Mouse (Mus musculus): ENCODE data around the gene Ankrd34a.

Gene Ankrd34a

DNA sequence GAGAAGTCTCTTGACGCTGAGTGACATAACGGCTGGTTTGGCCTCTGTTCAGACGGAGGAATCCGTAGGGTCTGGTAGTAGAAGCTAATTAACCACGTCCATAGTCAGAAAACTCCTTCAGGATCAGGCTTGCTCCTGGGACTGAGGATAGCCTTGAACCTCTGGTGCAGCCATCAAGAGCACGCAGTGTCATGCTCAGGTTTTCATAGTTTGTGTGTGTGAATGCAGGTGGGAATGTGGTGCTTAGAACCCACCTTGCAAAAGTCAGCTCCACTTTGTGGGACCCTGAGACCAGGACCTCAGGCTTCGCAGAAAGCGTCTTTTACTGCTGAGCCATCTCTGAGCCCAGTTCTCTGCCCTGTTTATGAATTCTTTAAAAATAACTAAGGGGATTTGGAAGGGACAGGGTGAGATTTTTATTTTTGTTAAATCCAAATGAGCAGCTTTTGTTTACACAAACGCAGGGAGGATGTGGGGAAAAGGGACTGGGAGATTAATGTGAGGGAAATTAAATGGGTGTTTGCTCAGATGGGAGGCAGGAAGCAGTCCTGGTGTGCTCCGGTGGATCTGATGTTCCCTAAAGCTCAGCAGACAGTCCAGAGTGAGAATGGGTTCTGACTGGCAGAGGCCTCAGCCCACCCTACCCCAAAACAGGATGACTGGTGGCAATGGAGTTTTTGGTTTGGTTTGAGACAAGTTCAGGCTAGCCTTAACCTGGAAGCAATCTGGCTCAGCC, 34.3 kb upstream of the Ankrd34a start:
- DNase-seq (ENCODE audit: extremely low spot score, low read depth, low spot score), result no peak

DNA sequence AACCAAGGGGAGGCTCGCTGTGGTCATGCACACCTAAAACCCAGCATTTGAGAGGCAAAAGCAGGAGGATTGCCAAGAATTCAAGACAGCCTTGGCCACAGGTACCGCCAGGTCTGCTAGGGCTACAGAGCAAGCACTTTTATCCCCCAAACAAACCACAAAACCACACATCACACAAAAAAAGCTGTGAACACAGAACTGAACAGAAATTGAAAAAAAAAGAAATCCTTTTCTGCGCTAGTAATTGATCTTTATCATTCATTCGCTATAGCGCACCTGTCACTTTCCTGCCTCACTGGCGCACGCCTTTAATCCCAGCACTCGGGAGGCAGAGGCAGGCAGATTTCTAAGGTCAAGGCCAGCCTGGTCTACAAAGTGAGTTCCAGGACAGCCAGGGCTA, 33.2 kb upstream of the Ankrd34a start:
- DNase-seq (ENCODE audit: extremely low spot score, low read depth, low spot score), result no peak

DNA sequence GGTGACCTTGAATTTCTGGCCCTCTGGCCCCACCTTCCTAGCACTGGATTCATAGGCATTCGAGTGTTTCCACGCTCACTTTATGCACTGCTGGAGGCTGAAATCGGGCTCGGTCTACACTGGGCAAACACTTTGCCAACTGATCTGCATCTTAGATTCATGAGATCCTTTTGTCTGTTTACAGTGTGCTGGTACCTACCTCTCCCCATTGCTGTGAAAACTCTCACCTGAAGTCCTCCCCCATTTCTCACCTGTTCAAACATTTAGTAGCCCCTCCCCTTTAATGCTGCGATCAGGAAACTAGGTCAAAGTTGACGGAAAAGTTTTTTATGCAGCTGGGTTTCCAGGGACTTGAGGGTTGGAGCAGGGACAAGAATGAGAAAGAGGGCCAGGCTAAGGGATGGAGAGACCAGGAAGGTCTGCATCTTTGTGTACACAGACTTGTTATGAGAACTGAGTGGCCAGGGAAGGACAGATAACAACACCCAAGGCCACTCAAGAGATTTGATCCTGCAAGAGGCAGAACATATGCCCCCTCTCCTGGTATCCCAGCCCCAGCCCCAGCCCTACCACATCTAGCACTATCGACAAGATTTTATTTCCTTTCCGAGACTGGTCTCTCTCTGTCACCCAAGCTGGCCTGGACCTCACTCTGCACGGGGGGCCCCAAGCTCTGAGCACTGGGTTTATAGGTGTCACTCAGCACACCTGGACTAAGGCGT, 32.4 kb upstream of the Ankrd34a start:
- DNase-seq (ENCODE audit: extremely low spot score, low read depth, low spot score), result no peak

DNA sequence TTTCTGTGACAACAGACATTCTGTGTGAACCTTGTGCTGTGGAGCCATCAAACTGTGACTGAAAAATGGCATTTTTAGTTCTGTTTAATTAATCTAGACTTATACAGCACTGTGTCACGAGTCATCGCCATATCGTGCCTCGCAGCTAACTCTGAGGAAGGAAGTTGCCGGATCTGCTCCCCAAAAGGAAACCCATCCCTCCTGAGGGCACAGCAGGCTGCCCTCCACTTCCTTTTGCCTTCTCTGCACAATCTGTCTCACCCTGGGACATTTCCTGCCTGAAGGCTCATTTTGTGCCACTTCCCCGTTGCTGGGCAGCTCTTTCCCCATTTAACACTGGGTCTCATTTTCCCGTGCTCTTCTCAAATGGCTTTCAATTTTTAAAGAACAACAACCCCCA, 31.8 kb upstream of the Ankrd34a start:
- no peak for DNase-seq (ENCODE audit: extremely low spot score, low read depth, low spot score)

DNA sequence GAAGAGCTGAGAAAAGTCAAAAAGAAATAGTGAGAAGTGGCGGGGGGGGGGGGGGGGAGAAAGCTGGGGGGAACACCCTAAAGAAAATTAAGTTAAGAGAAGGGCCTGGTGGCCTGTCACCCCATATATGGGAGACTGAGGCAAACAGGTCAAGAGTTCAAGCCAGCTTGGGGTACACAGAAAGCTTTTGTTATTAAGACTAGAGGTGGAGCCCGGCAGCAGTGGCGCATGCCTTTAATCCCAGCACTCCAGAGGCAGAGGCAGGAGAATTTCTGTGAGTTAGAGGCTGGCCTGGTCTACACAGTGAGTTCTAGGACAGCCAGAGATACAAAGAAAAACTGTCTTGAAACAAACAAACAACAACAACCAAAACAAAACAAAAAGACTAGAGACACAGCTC, 31.3 kb upstream of the Ankrd34a start:
- no peak for DNase-seq (ENCODE audit: extremely low spot score, low read depth, low spot score)

DNA sequence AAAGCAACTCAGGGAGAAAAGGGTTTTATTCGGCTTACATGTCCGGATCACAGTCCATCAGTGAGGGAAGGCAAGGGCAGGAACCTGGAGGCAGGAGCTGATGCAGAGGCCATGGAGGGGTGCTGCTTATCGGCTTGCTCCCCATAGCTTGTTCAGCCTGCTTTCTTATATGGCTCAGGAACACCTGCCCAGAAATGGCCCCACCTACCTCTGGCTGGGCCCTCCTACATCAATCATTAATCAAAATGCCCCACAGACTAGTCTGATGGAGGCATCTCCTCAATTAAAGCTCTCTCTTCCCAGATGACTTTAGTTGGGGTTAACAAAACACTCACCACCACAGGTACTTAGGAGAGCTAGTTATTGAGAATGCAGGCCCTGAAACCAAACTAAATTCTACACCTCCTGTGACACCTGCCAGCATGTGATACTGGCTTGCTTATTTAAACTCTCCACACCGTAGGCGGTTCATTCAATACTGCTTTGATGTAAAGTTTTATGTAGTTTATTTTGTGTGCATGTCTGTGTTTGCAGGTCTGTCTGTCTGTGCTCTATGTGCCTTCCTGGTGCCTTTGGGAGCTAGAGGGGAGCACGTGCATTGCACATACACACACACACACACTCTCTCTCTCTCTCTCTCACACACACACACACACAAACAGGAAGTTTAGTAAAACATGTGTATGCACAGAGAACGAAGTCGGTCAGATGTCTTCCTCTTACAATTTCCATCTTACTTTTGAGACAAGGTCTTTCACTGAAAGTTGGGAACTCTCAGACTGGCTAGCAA, 29.6 kb upstream of the Ankrd34a start:
- DNase-seq (ENCODE audit: extremely low spot score, low read depth, low spot score), result no peak

DNA sequence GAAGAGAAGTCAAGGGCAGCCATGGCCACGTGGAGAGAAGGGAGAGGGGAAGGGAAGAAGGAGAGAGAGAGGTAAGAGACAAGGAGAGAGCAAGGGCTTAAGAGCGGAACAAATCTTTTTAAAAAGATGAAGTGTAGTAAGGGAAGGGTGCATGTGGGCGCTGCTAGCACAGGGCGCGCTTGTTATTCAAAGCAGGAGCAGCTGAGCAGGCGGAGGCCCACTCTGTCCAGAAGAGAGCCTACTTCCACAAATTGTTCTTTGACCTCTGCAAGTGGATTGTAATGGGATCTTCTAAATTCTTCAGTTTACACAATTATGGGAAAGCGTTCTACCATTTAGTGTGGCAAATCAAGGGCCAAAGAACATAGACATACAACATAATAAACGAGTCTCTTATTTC, 27.8 kb upstream of the Ankrd34a start:
- no peak for DNase-seq (ENCODE audit: extremely low spot score, low read depth, low spot score)

DNA sequence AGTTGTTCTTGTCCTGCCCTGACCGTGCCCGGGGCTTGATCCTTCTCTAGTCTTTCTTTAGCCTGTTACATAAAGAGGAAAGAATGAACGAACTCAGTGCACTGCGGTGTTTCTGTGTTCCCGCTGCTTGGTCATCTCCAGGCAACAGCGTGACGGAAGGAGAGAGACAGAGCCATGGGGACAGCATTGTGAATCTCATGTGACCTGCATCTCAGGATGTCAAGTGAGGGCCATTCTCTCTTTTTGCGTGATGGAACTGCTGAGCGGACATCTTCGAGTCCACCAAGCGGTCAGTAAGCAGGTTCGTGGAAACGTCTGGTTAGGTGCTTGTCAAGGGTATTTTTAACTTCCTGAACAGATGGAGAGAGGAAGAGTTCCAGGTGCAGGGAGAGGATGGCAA, 26.9 kb upstream of the Ankrd34a start:
- no peak for DNase-seq (ENCODE audit: extremely low spot score, low read depth, low spot score)

DNA sequence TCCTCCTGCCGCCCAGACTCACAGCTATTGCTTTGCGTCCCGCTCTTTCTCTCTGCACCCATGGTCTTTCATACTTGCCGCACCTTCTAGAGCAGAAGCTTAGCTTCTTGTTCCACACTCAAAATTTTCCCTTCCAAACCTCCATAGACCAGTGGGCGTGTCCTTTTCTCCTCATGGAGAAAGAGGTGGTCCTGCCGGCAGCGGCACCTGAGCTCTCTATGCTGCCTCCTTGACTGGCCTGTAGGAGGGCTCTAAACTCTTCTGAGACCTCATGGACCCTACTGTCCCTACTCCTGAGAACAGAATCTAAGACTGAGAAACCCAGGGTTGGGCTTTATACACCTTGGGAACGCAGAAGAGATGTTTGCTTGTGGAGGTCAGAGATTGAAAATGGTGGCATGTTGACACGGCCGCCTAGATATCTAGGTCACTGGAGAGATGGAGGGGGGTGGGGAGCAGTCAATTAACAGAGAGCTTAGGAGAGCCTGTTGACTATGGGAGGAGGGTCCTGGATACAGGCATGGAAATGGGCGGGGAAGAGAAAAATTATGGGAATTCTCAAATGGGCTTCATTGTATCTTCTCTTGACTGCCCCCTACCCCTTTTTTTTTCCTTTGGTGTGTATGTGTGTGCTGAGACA, 26.4 kb upstream of the Ankrd34a start:
- DNase-seq (ENCODE audit: extremely low spot score, low read depth, low spot score), result no peak

DNA sequence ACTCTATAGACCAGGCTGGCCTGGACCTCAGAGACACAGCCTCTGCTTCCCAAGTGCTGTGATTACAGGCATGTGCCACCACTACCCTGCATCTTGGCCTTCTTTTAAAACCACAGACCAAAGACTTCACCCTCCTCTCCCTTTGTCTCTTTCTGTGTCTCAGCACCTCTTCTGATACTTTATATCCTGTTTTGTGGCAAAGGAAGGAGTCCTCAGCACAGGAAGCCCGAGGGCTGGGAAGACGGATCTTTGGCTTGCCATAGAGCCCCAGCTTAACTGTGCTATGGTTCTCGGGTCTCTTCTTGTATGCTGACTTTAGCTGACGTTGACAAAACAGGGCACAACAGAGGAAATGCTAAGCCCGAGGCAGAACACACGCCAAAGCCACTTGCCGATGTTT, 25.8 kb upstream of the Ankrd34a start:
- no peak for DNase-seq (ENCODE audit: extremely low spot score, low read depth, low spot score)

DNA sequence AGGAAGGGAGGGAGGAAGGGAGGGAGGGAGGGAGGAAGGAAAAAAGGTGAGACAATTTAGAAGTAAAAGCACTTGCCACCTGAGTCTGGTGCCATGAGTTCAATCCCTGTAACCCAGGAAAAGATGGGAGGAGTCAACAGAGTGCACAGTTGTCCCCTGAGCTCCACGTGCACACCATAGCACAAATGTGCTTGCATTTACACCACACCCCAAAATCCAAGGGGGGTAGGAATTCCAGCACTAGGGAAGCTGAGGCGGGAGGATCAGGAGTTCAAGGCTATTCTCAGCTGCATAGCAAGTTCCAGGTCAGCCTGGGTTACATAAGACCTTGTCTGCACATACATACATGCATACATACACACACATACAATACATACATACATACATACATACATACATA, 25.1 kb upstream of the Ankrd34a start:
- no peak for DNase-seq (ENCODE audit: extremely low spot score, low read depth, low spot score)

DNA sequence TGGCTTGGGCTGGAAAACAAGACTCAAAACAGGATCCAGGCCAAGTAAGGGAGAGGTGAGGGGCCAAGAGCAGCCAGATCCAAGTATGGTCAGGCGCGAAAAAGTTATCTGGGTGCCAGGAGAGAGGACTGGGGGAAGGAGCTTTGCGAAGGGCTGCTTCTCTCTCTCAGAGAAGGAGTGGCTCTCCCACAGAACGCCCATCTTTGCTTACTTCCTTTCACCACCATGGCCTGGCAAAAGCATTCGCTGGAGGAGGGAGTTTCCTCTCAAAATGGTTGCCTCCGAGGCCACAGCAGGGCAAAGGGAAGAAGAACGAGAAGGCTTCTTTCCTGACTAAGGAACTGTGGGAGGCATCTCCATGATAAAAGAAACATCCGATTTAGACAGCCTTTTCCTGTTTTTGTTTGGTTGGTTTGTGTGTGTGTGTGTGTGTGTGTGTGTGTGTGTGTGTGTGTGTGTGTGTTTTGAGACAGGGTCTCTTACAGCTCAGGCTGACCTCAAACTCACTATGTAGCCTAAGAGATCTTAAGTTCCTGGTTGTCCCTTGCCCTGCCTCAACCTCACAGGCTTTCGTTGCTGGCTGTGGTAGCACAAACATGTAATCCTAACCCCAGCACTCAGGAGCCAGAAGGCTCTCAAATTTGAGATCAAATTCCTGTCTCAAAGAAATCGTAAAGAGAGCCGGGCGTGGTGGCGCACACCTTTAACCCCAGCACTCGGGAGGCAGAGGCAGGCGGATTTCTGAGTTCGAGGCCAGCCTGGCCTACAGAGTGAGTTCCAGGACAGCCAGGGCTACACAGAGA, 24.3 kb upstream of the Ankrd34a start:
- DNase-seq (ENCODE audit: extremely low spot score, low read depth, low spot score), result no peak

DNA sequence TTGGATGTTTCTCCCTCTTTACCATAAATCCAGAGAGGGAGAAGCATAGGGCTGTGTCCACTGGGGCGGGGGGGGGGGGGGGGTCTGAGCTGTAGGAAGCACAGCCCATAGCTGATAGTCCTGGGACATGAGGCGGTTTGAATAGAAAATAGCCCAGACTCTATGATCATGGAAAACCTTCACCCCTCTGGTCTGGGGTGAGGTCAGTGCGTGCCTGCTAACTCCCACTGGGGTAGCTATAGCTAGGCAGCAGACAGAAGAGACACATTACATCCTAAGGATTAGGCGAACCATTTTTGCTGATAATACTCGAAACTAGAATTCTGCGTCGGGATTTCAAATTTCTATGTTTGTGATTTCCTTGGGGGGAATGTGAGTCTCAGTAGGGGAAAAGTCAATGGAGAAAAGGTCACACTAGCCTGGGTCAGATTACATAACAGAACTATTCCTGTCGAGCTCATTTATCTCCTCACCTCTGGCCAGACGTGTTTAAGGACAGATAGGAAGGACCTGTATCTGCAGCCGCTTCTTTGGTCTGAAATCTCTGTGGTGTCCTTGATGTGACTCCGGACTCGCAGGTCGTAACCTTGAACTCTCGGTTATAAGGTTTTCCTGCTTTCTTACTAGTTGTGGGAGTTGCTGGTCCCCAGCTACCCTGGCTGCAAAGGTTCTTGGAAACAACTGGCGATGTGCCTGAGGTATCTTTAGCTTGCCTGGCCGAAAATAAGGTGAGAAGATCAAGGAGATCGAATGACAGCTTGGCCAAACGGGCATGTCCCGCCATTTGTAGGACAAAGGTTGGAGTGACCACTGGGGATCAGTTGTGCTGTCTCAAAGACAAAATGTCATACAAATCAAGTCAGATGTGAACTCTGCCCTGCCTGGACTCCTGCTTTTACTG, 22.6 kb upstream of the Ankrd34a start:
- DNase-seq (ENCODE audit: extremely low spot score, low read depth, low spot score), result no peak

DNA sequence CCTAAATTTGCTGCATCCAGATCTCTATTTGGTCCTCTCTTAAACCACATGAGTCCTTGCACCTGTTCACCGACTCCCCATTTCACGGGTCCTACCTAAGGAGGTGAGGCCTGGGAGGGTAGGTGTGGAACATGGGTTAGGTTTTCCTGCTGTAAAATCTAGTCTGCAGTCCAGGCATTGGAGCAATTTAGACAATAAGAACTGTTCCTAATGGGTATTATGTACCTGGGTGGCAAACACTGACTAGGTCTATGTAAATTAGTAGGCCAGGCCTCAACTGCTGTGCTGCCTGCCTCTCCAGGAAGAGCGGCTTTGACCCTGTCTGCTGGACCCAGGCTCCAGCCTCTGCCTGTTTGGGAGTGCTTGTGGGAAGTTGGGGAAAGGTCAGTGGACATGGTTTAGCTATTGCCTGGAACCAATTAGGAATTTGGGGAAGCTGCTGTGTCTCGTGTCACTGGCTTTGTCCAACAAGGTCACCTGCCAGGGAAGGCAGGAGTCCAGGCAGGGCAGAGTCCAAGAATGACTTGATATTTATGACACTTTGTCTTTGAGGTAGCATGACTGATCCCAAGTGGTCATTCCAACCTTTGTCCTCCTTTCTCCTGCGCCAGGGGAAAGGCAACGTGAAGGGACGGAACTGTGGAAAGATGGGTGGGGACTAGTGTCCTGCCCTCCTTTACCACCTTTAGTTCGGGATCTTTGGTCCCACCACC, 21.0 kb upstream of the Ankrd34a start:
- no peak for DNase-seq (ENCODE audit: extremely low spot score, low read depth, low spot score)

DNA sequence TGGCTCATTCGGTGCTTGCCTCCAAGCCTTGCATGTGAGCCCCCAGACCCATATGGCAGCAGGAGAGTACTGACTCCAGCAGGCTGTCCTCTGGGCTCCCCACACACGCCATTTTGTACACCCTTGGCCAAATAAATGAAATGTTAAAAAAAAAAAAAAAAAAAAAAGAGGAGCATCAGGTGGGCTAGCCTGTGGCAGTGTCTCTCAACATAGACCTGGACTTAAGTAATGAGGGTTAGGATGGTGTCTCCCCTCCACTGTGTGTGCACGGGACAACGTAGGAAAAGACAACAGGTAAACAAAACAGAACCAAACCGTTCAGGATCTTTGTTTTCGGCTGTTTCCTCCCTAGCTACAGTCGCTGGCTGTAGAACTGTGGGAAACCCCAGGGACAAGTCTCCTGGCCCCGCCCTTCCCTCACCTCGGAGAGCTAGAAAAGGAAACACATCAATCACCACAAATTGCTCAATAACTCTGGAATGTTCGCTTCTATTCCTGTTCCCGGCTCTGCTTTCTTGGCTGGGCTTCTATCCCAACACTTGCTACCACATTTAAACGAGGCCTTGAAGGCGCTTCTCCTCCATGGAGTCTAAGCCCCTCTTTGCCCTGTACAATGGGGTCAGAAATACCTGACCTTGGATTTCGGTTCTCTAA, 20.3 kb upstream of the Ankrd34a start:
- no peak for DNase-seq (ENCODE audit: extremely low spot score, low read depth, low spot score)

DNA sequence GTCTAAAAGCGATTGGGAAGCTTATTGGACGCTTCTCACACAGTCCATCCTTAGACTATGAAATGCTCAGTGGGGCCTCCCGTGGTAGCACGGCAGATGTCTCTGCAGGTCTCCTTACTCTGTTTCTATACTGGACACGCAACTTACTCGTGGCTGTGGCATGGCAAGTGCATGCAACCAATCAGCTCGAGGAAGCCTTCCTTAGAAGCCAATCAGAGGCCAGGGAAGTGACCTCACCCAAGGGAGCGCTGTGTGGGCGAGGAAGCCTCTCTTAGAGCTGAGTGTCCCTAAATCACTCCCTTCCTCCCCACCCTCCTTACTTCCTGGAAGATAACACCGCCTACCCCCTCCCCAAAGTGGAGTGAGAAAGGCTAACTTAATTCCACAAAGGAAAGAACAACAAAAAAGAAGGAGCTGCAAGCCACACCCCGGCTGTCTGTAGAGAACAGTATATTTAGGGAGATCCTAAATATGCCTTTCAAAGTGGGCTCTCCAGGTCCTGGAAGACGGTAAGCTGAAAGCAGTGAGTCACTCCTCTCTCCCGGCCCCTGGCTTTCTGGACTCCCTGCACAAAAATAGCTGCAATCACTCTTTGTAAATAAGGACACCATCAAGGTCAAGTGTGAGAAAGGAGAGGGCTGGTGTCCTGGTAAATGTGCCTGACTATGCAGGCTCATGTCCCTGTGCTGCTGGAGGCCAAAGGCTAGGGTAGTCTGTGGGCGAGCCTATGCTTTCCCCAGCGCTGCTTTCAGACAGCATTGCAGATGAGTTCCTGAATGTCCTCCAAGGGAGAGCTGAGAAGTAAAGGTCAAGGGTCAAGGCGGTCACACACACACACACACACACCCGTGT, 19.5 kb upstream of the Ankrd34a start, which contains the start of gene Gm16253:
Gene Gm16253 (plus strand): TSS at position 295 of the 852 bp plus-strand sequence.
- DNase-seq (ENCODE audit: extremely low spot score, low read depth, low spot score), result no peak

DNA sequence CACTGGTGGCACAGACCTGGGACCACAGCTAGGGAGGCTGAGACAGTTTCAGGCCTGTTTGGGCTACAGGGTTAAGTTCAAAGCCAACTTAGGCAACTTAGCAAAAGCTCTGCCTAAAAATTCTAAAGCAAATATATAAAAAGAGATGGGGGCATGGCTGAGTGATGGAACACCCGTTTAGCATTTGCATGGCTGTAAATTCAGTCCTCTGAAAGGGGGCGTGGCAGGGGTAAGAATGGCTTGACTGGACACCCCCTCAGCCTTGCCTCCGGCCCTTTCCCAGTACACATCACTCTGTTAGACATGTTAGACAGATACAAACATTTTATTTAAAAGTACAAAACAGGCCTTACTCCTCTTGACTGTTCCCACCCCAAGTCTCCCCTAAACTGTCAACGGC, 18.9 kb upstream of the Ankrd34a start:
- no peak for DNase-seq (ENCODE audit: extremely low spot score, low read depth, low spot score)
